Mouse (Mus musculus): ENCODE results near the gene Nprl2. TPM values are rescaled to one million over a fixed set of nuclear protein-coding genes. Genes with fewer than 3 reads are reported as not detected.

Gene Nprl2
- polyA plus RNA-seq (2015; fragmentation: Nextera tagmentation; extraction: Ambion mirVana) = 39.1 and 39.7 TPM in 2 replicates

DNA sequence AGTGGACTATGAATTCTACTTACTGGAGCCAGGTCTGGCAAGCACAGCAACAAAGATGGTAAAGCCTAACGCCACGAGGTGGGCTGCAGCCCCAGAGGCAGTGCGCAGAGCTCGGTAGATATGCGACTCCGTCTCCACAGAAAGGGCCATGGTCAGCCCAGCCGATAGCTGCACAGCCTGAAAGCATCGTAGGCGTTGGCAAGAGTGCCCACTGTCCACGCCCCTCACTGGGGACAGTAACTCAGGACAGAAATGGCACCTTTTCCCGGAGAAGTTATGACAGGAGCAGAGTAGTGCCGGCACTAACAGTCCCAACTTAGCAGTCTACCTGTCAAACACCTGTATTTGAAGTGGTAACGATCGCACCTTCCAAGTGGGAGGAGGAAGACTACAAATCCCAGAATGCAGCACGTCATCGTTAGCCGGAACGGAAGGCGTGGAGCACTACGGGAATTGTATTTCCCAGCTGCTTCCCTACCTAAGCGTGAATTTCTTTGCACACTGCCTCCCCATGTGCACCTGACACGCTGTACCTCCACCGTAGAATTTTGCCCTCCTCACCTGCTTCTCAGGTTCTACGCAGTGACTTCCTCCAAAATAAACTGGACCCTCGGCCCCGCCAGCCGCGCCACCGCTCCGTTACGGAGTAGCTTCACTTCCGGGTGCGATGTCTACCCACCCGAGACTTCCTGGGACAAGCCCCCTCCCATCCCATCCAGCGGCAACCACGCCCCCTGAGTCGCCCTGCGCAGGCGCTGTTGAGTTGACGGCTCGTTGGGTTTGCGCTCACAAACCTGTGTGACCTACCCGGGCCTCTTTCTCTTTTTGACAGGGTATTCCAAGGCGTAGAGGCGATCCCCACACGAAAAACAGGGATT, at the start of gene Nprl2, which contains the start of gene Cyb561d2:
Gene Nprl2 (plus strand): TSS at position 753 of the 878 bp plus-strand sequence.
Gene Cyb561d2 (minus strand): TSS at position 720 of the 878 bp plus-strand sequence.
- peaks cover 34% of the 10 kb centered on the region for H3K36me3 ChIP-seq
- ATAC-seq (ENCODE audit: insufficient read depth, low FRiP score, low read depth) = peak; percentile 90
- under 1% methylated on average over 46 of the region's 46 CpGs for WGBS

DNA sequence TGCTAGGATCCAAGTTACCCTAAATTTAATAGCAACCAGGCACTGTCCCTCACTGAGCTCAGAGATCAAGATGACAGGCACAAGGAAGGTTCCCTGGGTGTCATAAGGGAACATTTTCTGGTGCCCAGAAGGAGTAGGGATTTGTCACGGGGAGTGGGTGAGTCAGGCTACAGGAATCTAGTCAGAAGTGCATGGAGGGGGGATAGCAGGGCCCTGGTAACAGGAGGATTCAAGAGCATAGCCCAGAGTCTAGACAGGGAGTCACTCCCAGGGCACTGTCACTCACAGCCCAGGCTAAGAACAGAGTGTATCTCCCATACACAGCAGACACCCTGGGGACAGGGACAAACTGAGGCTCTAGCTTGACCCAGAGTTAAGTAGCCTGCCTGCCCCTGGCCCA, 48.5 kb upstream of the Nprl2 start:
- Histone ChIP-seq H3K9me3 (no peaks in the 10 kb centered on the region), H3K4me1 (no peaks in the 10 kb centered on the region), H3K4me2 (no peak overlapping the region), H3K9ac (no peak overlapping the region), H3K4me3 (replicated peaks) (no peak overlapping the region), H3K27me3 (replicated peaks) (no peaks in the 10 kb centered on the region), H3K27ac (no peak overlapping the region), H3K36me3 (no peaks in the 10 kb centered on the region)
- no peak for ATAC-seq (ENCODE audit: insufficient read depth, low FRiP score, low read depth)
- WGBS = 45% methylated on average over 1 of the region's 1 CpGs

More for the DNA sequence above, at the start of gene Nprl2, which contains the start of gene Cyb561d2:
- Histone ChIP-seq H3K4me1 (peaks cover 29% of the 10 kb centered on the region), H3K4me3 (replicated peaks) (peak within 1 kb of the TSS; percentile 71), H3K27ac (peak within 1 kb of the TSS; percentile 77), H3K9me3 (no peaks in the 10 kb centered on the region), H3K4me2 (peak within 1 kb of the TSS; percentile 90), H3K27me3 (replicated peaks) (no peaks in the 10 kb centered on the region), H3K9ac (peak within 1 kb of the TSS; percentile 53; the same call in 1 of the 2 replicates)

DNA sequence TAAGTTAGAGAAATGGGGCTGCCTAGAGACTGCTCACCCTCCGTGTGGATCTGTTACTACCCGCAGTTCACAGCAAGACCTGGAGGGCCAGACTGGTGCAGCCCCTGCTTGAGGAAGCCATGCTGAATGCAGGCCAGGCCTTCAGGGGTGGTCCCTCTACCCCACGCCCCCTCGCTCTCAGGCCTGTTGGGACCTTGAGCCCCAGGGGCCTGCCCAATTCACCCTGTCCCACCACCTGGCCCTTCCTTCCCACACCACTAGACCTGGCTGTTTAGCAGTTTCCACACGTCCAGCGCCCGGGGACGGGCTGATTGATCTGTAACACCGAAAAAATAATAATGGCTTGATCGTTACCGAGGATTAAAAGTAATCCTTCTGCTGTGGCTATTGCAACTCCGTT, 47.8 kb upstream of the Nprl2 start:
- H3K9me3 ChIP-seq = no peaks in the 10 kb centered on the region
- H3K27ac ChIP-seq = no peak overlapping the region
- no peak overlapping the region for H3K4me2 ChIP-seq
- H3K4me1 ChIP-seq = no peaks in the 10 kb centered on the region
- H3K9ac ChIP-seq = no peak overlapping the region
- H3K27me3 ChIP-seq (replicated peaks) = no peaks in the 10 kb centered on the region
- H3K36me3 ChIP-seq = no peaks in the 10 kb centered on the region
- H3K4me3 ChIP-seq (replicated peaks) = no peak overlapping the region
- ATAC-seq (ENCODE audit: insufficient read depth, low FRiP score, low read depth) = no peak
- WGBS = 77% methylated on average over 12 of the region's 12 CpGs

DNA sequence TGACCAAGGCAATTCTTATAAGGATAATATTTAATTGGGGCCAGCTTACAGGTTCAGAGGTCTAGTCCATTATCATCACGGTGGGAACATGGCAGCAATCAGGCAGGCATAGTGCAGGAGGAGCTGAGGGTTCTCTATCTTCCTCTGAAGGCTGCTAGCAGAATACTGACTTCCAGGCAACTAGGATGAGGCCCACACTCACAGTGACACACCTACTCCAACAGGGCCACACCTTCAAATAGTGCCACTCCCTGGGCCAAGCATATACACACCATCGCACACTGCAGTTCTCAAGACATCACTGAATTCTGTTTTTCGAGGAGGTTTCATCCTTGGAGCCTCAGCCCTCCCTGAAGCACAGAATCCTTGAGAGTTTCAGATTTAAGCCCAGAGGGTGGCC, 45.7 kb upstream of the Nprl2 start:
- Histone ChIP-seq H3K27ac (no peak overlapping the region), H3K36me3 (no peaks in the 10 kb centered on the region), H3K9ac (no peak overlapping the region), H3K9me3 (no peaks in the 10 kb centered on the region), H3K4me2 (no peak overlapping the region), H3K27me3 (replicated peaks) (no peaks in the 10 kb centered on the region), H3K4me3 (replicated peaks) (no peak overlapping the region), H3K4me1 (no peaks in the 10 kb centered on the region)
- no peak for ATAC-seq (ENCODE audit: insufficient read depth, low FRiP score, low read depth)
- 66% methylated on average over 3 of the region's 3 CpGs for WGBS

DNA sequence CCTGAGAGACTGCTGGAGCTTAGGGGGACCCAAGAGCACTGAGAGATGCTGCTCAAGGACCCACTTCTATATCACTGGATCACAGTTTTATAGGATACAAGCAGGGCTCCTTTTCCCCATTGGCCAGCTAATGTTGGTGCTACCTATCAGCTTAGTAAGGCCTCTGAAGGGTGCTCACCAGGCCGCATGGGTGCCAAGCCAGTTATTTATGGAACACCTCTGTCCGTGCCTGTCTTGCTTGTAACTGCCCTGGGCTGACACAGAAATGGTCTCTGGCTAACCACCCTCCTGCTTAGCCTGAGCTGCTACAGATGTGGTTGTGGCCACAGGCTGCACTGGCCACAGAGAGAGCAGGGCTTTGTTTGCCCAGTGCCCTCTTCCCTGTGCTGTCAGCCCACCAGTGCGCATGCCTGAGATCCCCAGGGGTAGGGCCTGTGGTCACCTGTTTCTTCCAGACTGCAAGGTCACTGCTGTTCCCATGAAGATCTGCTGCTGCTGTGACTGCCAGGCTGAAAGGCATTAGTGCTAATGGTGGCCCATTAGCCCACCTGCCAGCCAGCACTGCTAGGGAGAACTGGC, 41.2 kb upstream of the Nprl2 start:
- Histone ChIP-seq H3K9me3 (no peaks in the 10 kb centered on the region), H3K27me3 (replicated peaks) (no peaks in the 10 kb centered on the region), H3K9ac (no peak overlapping the region), H3K36me3 (no peaks in the 10 kb centered on the region), H3K4me2 (no peak overlapping the region), H3K4me3 (replicated peaks) (no peak overlapping the region), H3K4me1 (no peaks in the 10 kb centered on the region), H3K27ac (no peak overlapping the region)
- ATAC-seq (ENCODE audit: insufficient read depth, low FRiP score, low read depth) = no peak
- WGBS = 90% methylated on average over 3 of the region's 3 CpGs

DNA sequence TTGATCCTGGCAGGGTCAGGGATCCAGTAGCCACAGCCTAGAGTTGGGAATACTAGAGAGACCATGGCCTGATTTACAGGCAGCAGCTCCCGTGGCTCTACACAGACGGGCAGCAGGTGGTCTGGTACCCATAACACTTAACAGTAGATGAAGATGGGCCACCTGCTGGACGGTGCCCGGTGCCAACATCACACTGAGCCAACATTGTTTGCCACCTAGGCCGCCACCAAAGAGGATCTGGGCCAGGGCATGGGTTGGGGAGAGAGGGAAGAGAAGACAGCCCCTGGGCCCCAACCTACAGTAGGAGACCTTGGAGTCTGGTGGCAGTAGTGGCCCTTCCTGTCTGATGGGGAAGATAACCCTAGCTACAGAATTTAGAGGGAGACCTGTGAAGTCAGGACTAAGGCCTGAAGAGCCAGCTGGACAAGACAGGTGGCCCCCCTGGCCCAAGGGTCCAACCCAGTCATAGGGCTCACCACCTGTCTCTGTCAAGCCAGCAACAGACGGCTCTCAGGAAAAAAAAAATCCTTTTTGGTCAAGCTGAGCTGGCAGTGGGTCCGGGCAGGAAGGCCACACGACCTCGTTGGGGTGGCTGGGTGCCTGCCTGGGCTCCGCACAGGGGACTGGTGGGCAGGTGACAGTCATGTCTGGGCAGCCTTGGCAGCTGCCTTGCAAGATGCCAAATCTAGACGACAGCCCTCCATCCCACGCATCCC, 39.7 kb upstream of the Nprl2 start:
- ATAC-seq (ENCODE audit: insufficient read depth, low FRiP score, low read depth) = no peak
- H3K9ac ChIP-seq = no peak overlapping the region

DNA sequence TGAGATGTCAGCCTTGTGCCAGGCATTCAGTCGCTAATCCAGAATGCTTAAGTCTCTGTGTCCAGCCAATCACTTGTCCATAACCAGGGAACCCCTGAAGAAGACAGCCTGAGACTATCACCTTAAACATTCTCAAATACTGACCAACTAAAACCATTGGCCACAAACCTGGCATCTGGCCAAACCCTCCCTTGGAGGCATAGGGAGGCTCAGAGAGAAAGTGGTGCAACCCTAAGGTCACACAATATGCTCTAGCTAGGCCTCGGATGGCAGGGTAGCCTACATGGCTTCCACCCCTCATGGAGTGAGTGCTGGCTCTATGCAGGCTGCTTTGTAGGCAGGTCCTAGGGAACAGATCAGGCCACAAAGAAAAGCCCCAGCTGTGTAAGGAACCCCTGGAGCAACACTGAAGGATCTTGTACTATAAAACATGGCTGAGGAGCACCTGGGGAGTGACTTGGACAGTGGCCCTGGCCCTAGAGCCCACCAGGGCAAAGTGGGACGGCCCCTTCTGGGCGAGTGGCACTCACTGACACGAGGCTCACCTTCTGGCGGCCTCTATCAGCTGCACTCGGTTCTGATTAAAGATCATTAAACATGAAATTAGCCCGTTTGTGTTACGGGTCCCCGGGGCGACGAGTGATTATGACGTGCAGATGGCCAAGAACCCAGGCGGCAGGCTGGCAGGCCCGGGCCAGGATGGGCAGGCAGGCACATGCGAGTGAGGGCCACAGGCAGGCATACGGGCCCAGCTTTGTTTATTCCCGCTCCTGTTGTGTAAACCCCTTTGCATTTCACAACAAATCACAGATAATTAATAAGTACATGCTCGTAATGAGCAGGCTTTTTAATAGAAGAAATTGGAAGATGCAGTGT, 37.1 kb upstream of the Nprl2 start:
- H3K4me1 ChIP-seq = 0 out of 2 replicates have a peak, but pooled peaks cover 2% of the 10 kb centered on the region
- H3K9ac ChIP-seq = no peak overlapping the region
- H3K4me3 ChIP-seq (replicated peaks) = no peak overlapping the region
- WGBS = 83% methylated on average over 19 of the region's 19 CpGs
- no peak overlapping the region for H3K4me2 ChIP-seq
- H3K9me3 ChIP-seq = no peaks in the 10 kb centered on the region
- no peak for ATAC-seq (ENCODE audit: insufficient read depth, low FRiP score, low read depth)
- no peaks in the 10 kb centered on the region for H3K36me3 ChIP-seq
- H3K27me3 ChIP-seq (replicated peaks) = no peaks in the 10 kb centered on the region
- H3K27ac ChIP-seq = no peak overlapping the region

More for the DNA sequence above, 39.7 kb upstream of the Nprl2 start:
- WGBS = 84% methylated on average over 12 of the region's 12 CpGs
- Histone ChIP-seq H3K4me3 (replicated peaks) (no peak overlapping the region), H3K4me1 (no peaks in the 10 kb centered on the region), H3K27me3 (replicated peaks) (no peaks in the 10 kb centered on the region), H3K9me3 (no peaks in the 10 kb centered on the region), H3K27ac (no peak overlapping the region), H3K36me3 (no peaks in the 10 kb centered on the region), H3K4me2 (no peak overlapping the region)

DNA sequence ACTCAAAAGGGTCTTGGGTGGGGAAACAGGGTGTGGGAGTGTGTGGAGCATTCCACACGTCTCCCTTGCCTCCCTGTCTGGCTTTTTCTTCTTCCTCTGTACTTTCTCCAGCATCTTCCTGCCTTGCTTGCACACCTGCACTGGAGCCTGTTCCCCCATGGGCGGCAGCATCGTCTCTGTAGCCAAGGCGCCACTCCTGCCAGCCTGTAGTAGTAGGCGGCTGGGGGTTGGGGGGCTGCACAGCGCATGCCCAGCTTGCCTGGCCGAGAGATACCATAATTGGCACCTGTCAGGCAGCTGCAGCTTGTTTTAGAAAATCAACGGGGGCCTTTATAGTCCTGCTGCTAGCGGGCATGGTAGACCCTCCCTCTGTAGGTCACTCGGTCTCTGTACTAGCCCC, 33.8 kb upstream of the Nprl2 start:
- no peaks in the 10 kb centered on the region for H3K9me3 ChIP-seq

DNA sequence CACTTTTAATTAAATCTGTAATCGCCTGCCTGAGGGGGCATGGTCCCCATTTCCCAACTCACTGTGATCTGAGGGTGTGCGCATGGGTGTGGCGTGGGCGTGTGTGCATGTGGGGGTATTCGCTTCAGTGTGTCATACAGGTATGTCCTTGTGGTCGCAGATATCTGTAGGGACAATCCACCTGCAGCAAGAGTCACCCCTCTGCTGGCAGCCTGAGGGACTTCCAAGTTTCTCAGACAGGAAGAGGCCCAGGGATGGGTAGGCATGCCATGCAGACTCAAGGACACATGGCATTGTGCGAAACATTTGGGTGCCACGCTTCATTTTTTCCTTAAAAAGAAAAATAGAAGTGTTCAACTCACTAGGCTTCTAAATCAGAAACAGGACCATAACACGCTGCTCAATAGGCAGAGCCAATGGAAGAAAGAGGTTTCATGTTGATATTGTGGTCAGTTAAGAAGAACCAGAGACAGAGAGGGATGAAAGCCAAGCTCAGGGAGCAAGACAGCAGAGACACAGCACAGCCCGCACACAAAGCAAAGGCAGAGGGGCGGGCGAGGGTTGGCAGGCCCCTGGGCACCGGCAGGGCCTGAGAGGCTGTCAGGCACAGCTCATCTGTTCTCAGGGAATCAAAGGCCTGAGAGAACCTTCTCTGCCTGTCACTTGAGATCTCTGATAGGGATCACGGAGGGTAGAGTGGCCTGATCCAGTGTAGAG, 31.5 kb upstream of the Nprl2 start:
- no peaks in the 10 kb centered on the region for H3K9me3 ChIP-seq
- ATAC-seq (ENCODE audit: insufficient read depth, low FRiP score, low read depth) = no peak
- H3K4me2 ChIP-seq = no peak overlapping the region
- 85% methylated on average over 14 of the region's 14 CpGs for WGBS
- H3K4me1 ChIP-seq = 0 out of 2 replicates have a peak, but pooled peaks cover 2% of the 10 kb centered on the region
- H3K36me3 ChIP-seq = no peaks in the 10 kb centered on the region
- H3K9ac ChIP-seq = no peak overlapping the region
- 0 out of 2 replicates have a peak, but pooled peaks cover 3% of the 10 kb centered on the region for H3K27me3 ChIP-seq (replicated peaks)
- no peak overlapping the region for H3K27ac ChIP-seq
- no peak overlapping the region for H3K4me3 ChIP-seq (replicated peaks)

More for the DNA sequence above, 33.8 kb upstream of the Nprl2 start:
- Histone ChIP-seq H3K4me1 (0 out of 2 replicates have a peak, but pooled peaks cover 2% of the 10 kb centered on the region), H3K4me2 (no peak overlapping the region), H3K27me3 (replicated peaks) (no peaks in the 10 kb centered on the region), H3K9ac (no peak overlapping the region), H3K27ac (no peak overlapping the region), H3K4me3 (replicated peaks) (no peak overlapping the region), H3K36me3 (no peaks in the 10 kb centered on the region)
- WGBS = 52% methylated on average over 10 of the region's 10 CpGs
- ATAC-seq (ENCODE audit: insufficient read depth, low FRiP score, low read depth) = no peak

DNA sequence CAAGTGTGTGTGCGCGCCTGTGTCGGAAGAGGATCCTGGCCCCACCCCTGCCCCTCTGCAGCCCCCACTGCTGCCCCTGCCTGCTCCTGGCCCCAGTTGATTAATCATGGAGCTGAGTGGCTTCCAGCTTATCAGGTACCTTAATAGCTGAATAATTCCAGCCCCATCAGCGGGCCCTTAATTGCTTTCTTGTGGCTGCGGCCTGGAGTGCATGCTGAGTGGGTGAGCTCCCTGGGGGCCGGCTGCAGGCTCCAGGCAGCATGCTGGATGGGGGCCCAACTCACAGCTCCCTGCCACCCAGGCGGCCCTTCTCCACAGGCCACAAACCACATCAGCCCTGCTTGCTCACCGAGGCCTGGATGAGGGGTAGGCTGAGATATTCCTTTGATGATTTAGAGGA, 30.6 kb upstream of the Nprl2 start:
- WGBS = 49% methylated on average over 8 of the region's 8 CpGs

More for the DNA sequence above, 30.6 kb upstream of the Nprl2 start:
- Histone ChIP-seq H3K36me3 (no peaks in the 10 kb centered on the region), H3K4me3 (replicated peaks) (no peak overlapping the region), H3K4me1 (0 out of 2 replicates have a peak, but pooled peaks cover 2% of the 10 kb centered on the region), H3K9ac (no peak overlapping the region), H3K27ac (no peak overlapping the region), H3K9me3 (no peaks in the 10 kb centered on the region), H3K27me3 (replicated peaks) (0 out of 2 replicates have a peak, but pooled peaks cover 3% of the 10 kb centered on the region), H3K4me2 (no peak overlapping the region)
- ATAC-seq (ENCODE audit: insufficient read depth, low FRiP score, low read depth) = no peak

Data from stomach, embryonic 15.5 days (tissue).